Mouse (Mus musculus): ENCODE results near the gene Slc22a23.

Slc22a23 gene

GRCm38 (mm10) chr13:34157596-34158157, 187.3 kb downstream of the Slc22a23 start:
- no peak for DNase-seq

DNA sequence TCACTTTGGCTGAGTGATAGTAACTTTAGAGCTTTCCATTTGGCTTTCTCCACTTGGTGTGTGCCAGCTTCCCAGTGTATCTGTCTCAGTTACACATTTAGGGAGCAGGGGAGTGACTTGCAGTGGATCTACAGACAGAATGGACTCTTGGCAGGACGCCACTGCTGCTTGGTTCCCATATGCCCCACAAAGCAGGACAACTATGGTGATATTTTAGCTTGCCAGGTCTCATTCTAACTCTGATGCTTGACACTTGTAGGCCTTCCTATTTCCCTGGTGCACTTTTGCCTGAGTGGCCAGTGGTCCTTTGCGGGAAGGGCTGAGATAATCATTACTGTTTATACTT, 188.2 kb downstream of the Slc22a23 start:
- peak; percentile 6 for DNase-seq

DNA sequence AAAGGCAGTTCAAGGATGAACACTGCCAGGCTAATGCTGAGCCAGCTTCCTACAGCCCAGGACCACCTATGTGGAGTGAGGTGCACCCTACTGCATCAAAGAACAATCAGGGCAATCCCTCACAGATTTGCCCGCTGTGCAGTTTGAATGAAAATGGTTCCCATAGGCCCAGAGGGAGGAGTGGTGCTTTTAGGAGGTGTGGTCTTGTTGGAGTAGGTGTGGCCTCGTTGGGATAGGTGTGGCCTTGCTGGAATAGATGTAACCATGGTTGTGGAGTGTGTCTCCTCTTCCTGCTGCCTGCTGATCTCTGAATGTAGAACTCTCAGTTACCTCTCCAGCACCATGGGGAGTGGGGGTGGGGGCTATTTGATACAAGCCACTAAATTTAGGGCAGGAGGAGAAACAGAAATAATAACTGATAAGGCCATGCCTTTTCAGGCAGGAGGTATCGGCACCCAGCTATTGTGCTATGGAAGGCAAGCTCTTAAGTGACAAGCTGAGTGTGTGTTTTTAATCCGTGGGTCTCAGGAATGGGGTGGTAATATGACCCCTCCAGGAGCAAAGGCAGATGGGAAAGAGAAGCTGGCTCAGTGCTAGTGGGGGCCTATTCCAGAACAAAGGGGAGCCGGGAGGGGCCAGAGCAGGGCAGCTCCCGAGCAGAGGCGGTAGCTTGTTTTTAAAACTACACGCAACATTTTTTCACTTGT, 188.7 kb downstream of the Slc22a23 start:
- DNase-seq: peak; percentile 10

DNA sequence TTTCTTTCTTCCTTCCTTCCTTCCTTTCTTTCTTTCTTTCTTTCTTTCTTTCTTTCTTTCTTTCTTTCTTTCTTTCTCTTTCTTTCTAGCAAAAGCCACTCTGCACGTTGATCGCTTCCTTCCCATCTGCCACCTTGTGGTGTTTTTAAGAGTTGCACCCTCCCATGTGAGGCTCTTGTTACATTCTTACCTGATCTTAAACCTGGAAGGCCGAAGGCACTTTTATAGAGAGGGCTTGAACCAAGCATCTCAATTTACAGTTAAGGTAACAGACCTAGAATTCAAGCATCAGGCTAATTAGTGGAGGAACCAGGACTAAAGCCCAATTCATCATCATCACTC, 190.1 kb downstream of the Slc22a23 start:
- DNase-seq: peak; percentile 73

DNA sequence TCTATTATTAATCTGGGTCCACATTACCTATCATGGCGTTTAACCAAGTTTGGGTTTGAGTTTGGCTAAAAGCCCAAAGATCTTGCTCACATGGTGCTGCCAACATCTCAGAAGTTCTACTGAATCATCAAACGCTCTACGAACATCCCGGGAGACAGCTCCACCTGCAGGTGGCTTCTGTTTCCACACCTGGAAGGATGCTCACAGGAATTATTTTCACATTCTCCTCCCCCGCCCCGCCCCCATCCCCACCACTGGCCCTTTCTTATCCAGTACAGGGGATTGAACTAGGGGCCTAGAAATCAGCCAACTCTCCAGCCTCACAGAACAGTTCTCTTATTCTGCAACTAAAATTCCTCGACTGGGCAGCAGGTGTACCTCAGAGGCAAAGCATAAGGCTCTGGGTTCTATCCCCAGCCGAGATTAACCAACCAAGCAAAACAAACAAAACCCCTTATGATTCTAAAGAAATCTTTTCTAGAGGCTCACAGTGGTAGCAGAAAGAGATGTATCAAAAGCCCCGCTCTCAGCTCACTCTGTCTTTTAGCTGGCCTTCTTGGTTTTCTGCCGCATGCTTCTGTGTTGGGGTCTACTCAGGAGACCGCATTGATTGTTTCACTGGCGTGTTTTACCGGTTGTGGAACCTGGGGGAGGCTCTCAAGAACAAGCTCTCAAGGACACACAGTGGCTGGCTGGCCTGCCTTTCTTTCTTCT, 190.6 kb downstream of the Slc22a23 start:
- peak; percentile 76 for DNase-seq

GRCm38 (mm10) chr13:34153254-34154011, 191.5 kb downstream of the Slc22a23 start:
- peak; percentile 4 for DNase-seq

GRCm38 (mm10) chr13:34152695-34153094, 192.3 kb downstream of the Slc22a23 start:
- DNase-seq: no peak

GRCm38 (mm10) chr13:34151425-34151824, 193.6 kb downstream of the Slc22a23 start:
- DNase-seq: no peak

- peak; percentile 45 for DNase-seq
Measured at GRCm38 (mm10) chr13:34150271-34151027, 194.5 kb downstream of the Slc22a23 start.

DNA sequence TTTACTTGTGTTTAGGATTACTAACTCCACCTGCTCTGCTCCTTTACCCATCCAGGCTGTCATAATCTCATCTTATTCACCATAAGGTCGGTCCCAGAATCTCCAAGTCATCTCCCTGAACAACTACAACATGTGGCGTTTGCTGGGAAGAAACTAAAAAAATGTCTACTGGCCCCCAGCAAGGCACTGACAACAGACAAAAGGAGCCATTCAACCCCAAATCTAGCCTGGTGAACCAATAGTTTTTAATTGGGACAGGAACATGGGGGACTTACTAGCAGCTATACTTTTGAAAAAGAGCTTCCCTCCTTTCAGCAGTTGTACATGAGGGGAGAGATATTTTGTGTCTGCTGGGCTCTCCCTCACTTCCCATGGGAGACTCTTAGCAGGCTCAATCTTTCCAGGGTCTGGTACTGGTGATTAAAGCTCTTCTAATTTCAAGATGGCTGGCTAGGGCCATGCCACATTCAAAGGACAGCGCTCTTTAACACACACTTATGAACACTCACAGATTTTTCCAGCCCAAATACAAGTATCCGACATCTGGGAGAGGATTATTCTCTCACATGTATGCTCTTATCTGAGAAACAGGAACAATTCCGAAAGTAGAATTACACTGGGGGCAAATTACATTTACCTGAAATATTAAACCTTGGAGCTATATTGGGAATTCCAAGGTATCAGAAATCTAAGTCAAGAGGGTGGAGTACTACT, 195.4 kb downstream of the Slc22a23 start:
- DNase-seq: no peak

DNA sequence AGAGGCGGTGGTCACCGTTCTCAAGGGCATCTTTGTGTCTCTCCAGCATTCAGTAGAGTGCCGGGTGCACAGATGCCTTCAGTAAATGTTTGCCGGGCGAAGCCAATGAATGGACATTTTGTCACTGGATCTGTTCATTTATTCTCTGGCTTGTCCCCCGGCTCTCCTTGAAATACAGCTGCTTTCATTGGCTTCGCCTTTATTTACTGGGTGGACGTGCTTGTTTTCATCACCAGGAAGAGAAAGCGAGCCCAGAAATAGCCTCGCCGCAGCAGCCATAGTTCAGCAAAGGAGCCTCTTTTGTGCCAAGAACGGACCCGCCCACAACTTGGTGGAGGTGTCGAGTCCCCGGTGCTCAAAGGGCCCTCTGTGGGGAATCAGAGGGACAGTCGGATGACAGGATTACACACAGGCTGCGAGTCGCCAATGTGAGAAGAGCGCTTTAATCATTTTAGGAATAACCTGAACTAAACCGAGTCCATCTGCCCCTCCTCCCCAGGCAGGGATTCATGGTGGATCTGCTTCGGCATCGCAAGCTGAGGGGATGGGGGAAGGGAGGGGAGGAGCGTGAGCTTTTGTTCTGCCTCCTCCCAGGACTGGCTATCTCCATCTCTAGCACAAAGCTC, 196.1 kb downstream of the Slc22a23 start:
- peak; percentile 88 for DNase-seq

- DNase-seq: no peak
Measured at GRCm38 (mm10) chr13:34148181-34148580, 196.8 kb downstream of the Slc22a23 start.

- peak; percentile 7 for DNase-seq
Measured at GRCm38 (mm10) chr13:34146916-34147315, 198.1 kb downstream of the Slc22a23 start.

- DNase-seq: no peak
Measured at GRCm38 (mm10) chr13:34143389-34143788, 201.6 kb downstream of the Slc22a23 start.

DNA sequence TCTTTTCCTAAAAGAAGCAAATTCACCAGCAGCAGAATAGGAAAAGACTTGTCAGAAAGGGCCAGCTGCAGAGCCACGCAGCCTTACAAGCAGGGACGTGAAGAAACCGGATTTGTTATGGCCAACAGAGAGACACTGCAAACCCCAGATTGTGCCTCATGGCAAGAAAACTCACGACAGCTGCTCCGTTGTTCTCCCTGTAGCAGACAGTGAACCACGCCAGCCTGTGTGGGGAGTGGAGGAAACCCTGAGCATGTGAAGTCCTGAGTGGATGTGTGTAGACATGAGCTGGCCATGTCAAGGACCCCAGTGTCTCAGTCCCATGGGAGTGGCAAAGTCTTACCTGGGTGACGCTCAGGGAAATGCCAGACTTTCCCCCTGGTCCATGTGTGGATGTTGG, 208.4 kb downstream of the Slc22a23 start:
- DNase-seq: no peak

GRCm38 (mm10) chr13:34134276-34134675, 210.7 kb downstream of the Slc22a23 start:
- peak; percentile 7 for DNase-seq

DNA sequence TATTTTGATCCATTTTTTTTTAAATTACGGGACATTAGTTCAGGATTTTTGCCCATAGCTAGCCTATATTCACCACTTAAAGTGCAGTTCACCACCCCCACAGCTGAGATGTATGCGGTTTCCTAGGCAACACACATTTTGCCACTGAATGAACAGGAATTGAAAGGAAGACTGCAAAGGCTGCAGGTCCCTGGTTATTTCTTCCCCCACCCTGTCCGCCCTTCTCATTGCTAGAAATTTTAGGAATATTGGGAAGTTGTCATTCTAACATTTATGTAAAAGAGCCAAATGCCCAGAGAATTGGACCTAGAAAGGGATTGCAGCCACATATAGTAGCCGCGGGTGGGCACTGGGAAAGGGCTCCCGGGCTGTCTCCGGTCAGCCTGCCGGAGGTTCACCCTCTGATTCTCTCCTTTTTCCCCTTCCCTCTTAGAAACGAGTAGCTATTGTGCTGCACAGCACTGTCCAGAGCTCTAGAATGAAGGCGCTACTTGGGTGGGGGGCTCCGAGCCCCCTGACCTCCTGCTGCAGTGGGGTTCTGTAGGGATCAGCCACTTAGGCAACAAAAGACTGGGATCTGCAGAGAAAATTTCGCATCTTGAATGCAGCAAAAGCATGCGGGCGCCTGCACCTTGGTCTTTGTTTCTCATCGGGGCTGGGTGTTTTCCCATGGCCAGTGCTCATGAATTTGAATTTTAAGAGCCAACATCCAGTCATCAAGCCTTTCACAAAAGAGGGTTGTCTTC, 211.5 kb downstream of the Slc22a23 start:
- peak; percentile 62 for DNase-seq

DNA sequence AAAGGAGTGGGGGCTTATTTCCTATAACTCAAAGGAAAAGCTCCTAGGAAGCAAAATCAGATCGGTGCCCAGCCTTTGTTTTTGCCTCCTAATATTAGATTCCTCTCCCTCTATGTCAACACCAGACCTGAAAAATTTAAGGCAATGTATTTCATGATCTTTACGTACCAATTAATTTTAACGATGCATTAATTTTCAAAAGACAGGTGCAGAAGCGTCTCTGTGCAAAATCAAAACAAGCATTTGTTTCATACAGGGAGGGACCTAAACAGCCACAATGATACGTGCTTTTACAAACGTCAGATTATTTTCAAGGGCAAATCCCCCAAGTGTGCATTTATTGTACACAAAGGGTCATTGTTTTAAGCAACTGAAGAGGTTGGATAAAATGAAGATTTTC, 212.1 kb downstream of the Slc22a23 start:
- peak; percentile 32 for DNase-seq

DNA sequence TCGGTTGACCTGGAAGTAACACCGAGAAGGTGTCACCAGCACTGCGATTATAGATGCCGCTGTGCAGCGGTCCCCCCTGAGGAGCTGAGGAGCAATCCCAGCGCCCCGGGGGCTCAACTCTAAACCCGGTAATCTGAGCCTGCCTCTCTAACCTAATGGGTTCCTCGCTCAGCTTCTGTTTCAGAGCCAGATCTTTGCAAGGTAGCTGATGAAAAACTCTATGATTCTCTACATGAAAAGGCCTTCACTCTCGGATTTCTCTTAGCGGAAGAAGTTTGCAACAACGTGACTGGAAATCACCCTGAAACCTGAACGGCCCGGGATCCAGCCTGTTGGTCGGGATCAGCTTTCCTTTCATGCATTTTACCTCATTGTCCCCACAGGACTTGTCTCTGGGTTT, 212.7 kb downstream of the Slc22a23 start:
- DNase-seq: peak; percentile 48

- DNase-seq: peak; percentile 85
Measured at GRCm38 (mm10) chr13:34131708-34132060, 213.3 kb downstream of the Slc22a23 start.
